Mouse (Mus musculus) forebrain, embryonic 16.5 days (tissue): ENCODE results near the gene Ldlrap1. TPM values are rescaled to one million over a fixed set of nuclear protein-coding genes. Genes with fewer than 3 reads are reported as not detected.

ENCODE experiments used
- polyA plus RNA-seq: library from polyadenylated mRNA; unstranded; fragments of >200 nt; fragmentation: Nextera tagmentation; extraction: Ambion mirVana; gene quantifications from 2 replicates; pipeline ENCODE4 v1.2.1, GENCODE M21; 2015

Gene Ldlrap1
- polyA plus RNA-seq, 1 experiment from 2014 or later = 2.9 TPM

Other genes with a start within 250 kb of the Ldlrap1 start
- gene Mtfr1l, start 232.6 kb downstream of the Ldlrap1 start, polyA plus RNA-seq = 166 and 180 TPM in 2 replicates
- gene Selenon, start 215.9 kb downstream of the Ldlrap1 start, polyA plus RNA-seq = 7.9 and 8.1 TPM in 2 replicates
- 2.3 and 2.9 TPM in 2 replicates for gene Man1c1, start 63.7 kb downstream of the Ldlrap1 start, polyA plus RNA-seq
- gene Maco1, start 85.3 kb upstream of the Ldlrap1 start, polyA plus RNA-seq = 98.7 and 104 TPM in 2 replicates
- 0.47 and 1.0 TPM in 2 replicates for gene Rhd, start 96.5 kb upstream of the Ldlrap1 start, polyA plus RNA-seq
- 201 and 205 TPM in 2 replicates for gene Tmem50a, start 147.0 kb upstream of the Ldlrap1 start, polyA plus RNA-seq
- 644 and 645 TPM in 2 replicates for gene Rsrp1, start 155.6 kb upstream of the Ldlrap1 start, polyA plus RNA-seq
- gene Syf2, start 162.9 kb upstream of the Ldlrap1 start, polyA plus RNA-seq = 73.2 and 78.4 TPM in 2 replicates